Mouse (Mus musculus) lung, postnatal 10 days (tissue): ENCODE results near the gene Ltbp3.

Experiments
- DNase-seq: peaks from one replicate; pipeline ENCODE4 v3.0.0; 2021

The Ltbp3 gene

DNA sequence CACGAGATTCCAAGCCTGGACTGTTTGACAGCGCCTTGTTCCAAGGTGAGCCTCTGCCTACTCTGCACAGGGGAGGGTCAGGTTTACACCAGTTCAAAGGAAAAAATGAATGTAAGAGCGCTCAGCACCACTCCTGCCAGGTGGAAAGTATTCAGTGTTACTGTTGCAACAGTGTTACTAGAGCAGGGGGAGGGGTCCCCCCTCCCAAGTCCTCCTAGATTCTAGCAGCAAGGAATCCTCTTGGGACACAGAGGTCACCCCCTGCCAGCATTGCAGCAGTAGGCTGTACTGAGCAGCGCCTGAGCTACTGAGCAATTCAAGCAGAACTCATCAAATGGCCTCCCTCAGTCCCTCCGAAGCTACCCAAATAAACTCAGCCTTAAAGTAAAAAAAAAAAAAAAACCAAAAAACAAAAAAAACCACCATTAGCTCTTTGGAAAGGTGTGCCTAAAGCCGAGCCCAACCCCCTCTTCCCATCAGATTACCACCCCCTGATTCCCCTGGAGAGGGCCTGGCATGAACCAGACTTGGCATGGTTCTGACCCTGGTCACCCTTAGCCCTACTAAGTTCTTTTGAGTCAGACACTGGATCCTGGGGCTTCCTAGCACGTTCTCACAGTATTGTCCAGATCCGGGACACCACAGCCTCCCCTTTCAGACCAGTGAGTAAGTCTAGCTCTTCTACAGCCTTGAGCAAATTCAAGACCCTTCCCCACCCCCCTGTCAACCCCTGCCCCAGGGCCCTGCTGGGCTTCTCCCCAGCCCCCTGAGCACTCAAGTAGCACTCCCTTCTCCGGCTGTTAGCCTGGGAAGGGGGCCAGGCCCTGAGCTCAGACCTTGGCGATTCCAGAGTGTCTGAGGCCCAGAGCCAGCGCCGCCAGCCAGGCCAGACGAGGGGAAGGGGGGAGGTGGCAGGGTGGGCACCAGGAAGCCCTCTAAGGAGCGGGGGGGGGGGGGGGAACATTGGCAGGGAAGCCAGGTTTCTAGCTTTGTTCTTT, at the start of gene Ltbp3:
Gene Ltbp3, plus strand, starts transcription at position 585 of the 998 bp plus-strand sequence.
- peak; percentile 94 for DNase-seq

DNA sequence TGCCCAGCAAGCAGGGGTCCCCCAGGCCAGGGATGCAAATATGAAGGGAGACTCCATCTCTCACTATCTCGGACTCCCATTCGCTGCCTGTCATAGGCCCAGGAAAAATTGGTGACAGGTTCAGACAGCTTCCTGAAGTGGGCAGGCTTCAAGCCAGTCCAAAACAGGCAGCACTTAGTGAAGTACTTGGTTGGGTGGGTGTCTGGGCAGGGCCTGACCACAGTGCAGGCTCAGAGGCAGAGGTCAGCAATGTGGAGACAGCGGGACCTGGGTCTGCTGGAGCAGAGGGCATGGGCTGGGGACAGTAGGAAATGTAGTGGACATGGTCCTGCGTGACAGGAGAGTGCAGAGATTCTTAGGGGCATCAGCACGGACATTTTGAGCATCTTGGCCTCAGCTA, 49.1 kb upstream of the Ltbp3 start:
- DNase-seq: peak; percentile 36

DNA sequence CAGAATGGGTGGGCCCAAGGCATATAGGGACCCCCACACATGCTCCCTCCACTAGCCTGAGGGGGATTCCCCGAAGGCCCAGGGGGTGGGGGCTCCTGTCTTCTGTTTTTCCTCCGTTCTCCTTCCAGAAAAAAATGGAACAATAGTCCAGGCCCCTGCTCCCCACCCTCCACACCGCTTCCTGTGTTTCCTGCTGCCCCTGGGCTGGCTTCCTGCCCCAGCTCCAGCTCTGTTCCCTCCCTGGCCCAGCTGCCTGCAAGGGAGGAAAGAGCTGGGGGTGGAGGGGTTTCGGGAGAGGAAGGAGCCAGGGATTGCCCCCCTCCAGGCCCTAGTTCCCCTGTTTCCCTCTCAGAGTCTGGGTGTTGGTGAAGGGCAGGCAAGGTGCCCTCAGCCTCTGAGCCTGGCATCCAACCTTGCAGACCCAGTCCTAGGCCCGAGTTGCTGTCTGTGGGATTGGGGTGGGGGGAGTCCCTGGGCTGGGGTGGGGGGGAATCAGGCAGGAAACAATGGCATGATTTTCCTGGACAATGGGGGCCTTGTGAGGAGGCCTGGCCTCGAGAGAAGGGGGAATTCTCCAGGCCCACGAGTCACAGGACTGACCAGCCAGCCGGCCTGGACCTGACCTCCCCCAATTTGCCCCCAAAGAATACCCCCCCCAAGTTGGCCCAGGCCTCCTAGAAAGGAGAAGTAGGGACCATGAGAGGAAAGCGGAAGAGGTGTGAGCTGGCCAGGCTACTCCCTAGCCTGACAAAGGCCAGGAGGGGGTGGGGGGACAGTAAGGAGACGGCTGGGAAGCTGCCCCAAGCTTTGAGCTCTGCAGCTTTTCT, 48.4 kb upstream of the Ltbp3 start:
- DNase-seq: peak; percentile 86

DNA sequence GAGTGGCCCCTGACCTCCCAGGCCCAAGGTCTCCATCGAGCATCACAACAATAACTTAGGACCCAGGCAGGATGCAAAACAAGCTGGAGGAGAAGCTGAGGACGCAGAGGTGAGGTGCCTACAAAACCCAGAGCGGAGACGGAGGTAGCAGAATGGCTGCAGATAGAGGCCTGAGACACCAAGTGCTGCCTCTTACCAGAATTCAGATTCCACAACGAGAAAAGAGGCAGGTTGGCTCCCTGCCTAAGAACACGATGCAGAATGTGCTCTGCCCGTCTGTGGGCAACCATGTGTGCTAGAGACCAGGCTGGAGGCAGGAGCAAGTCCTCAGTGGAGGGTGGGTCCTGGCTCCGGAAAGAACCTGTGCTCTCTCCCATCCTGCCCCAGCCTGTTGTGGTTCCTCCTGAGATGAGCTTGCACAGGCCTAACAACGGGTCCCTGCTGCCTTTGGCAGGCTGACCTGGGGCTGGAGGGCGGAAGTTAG, 47.7 kb upstream of the Ltbp3 start:
- DNase-seq: no peak

DNA sequence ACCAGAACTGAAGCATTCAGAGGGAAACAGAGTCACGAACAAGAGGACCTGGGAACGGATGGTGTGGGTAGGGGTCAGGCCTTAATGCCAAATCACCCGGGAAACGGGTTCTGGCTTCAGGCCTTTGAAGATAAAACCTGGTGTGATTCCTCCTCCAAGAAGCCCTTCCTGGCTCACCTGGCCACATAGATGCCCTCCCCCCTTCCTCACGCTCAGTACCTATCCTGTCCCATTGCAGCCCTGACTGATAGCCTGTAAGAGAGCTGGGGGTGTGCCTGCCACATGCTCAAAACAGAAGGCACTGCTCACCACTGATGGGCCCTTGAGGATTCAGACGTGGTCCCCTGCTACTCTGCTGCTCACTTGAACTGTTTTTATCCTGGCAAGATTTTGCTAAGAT, 46.9 kb upstream of the Ltbp3 start:
- no peak for DNase-seq

DNA sequence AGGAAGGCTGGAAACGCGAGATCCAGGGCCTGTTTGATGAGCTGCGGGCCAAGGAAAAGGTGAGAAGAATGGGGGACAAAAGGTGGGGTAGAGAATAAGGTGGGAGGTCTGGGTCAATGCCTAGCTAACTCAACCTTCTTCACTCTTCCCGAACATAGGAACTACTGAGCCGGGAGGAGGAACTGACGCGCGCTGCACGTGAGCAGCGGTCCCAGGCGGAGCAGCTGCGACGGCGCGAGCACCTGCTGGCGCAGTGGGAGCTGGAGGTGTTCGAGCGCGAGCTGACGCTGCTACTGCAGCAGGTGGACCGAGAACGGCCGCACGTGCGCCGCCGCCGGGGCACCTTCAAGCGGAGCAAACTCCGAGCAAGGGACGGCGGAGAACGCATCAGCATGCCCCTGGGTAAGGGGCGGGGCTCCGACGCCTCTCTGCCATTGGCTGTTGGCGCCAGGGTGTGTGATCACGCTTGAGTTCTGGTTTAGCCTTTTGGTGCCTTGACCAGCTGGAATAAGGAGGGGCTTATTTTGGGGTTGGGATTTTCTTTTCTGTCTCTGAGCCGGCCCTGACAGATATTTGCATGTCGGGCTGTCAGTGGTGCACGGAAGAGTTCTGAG, 44.7 kb upstream of the Ltbp3 start:
- DNase-seq: no peak

DNA sequence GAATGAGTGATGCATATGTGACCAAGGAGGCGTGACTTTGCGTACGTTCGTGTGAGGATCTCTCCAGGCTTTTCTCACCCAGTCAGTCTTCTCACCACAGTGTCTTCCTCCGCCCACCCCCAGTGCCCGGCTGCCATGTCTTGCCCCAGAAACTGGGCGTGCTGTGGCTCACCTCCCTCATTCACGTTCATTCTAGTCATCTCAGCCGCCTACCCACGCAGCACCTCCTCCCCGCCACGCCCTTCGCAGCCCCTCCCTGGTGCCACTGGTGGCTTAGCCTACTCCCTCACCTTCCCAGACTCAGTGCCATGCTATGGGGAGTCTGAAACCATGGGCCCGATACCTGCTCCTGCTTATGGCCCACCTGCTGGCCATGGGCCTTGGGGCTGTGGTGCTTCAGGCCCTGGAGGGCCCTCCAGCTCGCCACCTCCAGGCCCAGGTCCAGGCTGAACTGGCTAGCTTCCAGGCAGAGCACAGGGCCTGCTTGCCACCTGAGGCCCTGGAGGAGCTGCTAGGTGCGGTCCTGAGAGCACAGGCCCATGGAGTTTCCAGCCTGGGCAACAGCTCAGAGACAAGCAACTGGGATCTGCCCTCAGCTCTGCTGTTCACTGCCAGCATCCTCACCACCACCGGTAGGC, 36.4 kb upstream of the Ltbp3 start, which contains the start of gene Kcnk7:
Gene Kcnk7, plus strand, starts transcription at position 205 of the 638 bp plus-strand sequence.
- peak; percentile 58 for DNase-seq

DNA sequence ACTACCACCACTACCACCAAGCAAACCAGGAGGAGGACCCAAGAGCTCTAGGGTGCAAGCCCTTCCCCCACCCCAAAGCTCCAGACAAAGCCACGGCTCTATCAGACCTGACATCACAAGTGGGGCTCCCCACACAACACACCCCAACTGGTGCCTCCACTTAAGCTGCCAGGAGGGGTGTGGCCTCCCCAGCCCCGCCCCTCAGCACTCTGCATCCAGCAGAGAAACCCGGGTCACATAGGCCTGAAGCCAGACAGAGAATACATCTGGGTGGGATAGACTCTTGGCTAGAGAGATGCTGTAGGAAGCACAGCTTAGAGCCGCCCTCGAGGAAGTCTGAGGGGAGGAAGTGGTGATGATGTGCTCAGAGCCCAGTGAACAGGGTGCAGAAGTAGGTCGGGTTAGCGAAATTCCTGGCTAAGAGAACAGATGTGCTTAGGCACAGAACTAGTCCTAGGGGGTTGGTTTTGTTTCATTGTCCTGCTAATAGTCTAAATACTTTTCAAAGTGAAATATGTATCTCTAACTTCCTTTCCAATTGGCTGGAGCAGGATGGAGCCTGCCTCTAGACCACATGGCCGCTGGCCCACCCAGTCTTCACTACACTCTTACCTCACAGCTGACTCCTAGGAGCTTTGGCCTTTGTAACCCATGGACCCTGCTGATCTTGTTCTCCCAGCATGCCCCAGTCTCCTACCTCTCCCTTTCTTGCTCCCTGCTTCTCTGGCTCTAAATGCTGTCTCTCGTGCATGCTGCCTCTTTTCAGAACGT, 35.7 kb upstream of the Ltbp3 start:
- DNase-seq: peak; percentile 75

DNA sequence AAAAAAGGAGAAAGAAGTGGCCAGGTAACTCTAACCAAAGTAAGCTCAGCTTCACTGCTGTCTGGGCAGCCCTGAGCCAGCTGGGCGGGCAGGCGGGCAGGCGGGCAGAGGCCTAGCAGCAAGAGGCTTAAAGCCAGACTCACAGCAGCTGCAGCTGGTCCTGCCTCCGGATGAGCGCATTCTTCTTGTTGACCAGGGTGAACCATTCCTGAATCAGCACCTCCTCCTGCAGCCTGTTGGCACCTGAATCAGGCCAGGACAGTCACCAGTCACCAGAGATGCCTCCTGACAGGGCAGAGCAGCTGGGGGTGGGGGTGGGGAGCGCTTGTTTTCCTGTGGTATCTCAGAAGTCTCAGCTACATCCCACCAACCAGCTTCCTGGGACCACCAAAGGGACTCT, 30.6 kb upstream of the Ltbp3 start:
- no peak for DNase-seq

DNA sequence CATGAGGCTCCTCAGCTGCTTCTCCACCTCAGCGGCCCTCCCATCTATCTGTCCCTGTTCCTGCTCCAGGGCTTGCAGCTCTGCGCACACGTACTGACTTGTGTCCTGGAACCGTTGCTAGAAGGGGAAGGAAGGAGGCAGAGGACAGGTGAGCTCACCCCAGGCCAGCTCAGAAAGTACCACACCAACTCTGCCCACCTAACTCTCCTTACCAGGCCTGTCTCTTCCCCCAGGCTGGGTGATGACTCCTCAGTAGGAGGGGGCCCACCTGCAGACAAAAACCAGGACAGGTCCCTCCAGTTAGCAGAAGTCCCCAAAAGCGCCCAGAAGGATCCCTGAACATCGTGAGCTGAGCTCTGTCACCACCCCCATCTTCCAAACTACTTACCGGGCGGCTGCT, 30.1 kb upstream of the Ltbp3 start:
- no peak for DNase-seq

DNA sequence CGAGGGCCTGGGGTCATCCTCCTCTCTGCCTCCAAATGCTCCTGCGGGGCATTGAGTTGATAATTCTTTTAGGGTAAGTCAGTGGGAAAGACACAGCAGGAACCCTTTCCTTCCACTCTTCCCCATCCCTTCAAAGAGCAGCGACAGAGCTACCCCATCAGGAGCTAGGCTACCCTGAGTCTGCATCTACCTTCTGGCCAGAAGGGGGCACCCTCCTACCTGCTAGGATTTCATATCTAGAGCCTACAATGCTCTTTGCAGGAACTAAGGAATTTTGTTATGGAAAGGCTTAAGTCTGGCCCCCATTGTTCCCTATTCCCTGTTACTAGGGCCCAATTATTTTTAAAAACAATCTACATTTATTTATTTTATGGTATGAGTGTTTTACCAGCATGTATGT, 29.5 kb upstream of the Ltbp3 start:
- peak; percentile 89 for DNase-seq

DNA sequence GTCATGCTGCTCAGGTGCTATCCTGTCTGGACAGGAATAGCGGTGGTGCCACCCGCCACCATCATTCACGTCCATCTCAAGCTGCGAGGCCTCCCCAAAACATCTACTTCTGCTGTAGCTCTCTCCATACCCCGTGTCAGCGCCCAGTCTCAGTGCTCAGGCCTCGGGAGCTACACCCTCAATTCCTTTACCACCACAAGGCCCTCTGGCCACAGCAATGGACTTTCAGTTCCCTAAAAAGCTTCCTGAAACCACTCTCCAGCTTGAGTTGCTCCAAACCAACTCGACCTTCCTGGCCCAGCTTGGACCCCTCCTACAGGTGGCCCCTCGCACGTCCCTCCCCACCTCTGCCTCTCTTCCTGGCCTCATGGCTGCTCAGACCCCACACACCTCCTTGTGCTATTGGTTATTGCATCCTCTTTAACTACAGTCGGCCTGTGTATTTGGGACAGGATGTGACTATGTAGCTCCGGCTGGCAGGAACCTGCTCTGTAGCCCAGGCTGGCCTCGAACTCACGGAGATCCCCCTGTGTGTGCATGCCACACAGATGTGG, 28.7 kb upstream of the Ltbp3 start:
- DNase-seq: no peak

DNA sequence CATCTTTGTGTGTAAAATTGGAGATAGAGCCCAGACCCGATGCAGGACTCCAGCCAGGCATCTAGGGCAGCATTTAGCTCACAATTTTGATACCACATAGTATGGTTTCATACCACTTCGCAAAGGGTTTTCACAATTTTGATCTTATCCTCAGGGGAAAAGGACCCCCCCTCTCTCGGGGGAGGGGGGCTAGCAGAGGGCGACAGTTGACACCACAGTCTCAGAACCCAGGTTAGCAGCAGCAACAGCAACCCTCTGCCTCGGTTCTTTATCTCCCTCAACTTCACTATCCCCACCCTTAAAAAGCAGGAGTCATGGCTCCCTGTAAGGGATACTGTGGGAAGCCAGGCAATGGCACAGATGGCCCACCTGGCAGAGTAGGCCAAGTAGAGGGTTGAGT, 27.4 kb upstream of the Ltbp3 start:
- no peak for DNase-seq

DNA sequence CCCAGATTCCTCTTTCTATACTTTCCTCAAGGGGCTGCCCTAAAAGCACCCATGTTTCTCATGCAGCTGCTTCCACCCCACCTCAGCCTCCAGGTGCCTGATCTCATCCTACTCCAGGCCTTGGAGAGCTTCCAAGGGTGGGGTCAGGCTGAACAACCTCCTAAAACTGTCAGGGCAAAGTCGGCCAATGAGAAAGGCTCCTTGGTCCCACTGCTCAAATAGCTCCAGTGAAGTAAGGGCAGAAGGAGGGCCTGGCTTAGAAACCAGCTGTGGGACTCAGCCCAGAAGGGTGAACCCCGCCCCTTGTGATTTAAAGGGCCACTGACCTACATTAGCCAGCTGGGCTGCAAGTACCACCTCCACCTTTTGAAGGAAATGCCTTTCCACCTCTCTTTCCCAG, 27.0 kb upstream of the Ltbp3 start:
- DNase-seq: peak; percentile 89

DNA sequence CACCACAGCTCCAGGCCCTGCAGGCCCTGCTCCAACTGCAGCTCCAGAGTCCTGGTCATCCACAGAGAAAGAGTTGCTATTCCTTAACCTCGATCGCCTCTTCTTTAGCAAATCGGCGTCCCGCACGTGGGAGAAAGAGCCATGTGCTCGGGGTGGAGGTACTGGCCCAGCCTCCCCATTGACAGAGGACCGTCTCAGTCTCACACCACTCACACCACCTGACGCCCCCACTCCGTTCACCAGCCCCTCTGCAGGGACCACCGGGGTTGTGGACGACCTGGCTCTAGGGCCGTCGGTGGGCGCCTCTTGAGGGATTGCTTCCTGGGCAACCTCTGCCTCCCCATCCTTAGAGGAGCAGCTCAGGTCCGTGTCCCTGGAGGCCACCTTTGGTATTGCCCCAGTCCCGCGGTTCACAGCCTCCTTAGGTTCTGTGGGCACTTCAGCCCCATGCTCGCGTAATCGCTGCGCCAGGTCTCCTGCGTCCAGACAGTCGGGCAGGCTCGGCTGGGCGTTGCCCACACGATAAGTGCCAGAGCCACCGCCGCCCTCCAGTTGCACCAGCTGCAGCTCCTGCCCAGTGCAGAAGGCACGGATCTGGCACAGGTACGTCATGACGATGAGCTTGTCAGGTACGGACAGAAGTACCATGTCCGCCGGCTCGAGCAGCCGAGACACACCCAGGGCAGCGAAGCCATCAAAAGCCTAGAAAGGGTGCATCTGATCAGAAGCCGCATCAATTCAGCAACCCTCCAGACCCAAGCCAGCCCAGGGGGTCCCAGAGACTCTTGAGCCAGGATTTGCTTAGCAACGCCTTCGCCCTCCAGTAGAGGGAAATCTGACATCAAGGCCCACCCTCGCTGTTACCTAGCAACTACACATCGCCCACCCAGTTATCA, 24.7 kb upstream of the Ltbp3 start:
- DNase-seq: peak; percentile 78

DNA sequence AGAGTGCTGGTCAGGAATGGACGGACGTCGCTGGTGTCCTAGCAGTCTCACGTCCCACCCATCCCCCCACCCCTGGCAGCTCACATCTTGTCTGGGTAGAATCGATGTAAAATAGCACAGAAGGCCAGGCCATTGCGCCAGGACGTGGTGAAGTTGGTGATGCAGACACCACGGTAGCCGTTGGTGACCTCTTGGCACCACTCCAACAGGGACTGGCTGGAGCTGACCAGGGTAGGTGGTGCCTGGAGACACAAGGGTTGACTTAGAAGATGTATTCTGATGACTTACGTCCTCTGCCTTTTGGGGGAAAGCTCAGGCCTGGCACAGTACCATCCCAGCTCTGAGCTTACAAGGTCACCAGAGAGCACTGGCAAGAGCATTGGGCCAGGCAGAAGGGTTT, 23.7 kb upstream of the Ltbp3 start:
- no peak for DNase-seq

DNA sequence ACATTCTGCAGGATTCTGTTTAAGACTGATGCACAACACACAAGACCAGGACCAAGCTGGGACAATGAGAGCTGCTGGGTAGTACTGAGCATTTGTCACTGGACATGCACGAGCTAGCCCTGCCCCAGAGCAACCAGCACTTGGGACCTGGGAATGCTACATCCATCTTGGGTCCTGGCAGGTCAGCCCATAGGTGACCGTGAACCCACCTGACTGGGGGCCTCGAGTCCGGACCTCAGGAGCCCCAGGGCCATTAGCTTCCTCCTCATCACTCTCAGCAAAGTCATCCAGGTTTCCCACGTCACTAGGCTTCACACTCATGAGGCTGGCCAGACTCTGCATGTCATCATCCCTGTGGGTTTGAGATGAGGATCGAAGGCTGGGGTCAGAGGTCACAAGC, 19.5 kb upstream of the Ltbp3 start:
- no peak for DNase-seq

DNA sequence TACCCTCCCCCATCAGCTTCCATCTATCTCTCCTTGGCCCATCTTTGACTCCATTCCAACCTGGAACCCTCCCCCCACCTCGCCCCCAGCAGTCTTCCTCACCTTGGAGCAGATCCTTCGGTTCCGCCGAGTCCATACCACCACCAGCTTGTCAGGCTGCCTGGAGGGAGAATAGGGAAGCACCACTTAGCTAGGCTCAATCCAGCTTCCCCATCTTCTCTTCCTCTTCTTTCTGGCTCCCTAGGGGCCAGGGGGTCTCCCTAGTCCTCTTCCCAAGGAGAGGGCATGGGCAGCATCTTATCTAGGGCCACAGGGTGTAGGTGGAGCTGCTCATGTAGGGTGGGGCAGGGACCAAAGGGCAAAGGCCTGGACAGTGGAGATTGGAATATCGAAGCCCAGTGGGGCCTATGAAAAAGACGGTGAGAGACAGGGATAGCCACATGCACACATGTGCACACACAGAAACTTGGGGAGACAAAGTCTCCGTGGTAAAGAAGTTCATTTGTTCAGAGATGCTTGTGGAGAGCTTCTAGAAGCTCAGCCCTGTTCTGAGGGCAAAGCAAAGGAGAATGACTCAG, 17.8 kb upstream of the Ltbp3 start:
- DNase-seq: no peak

DNA sequence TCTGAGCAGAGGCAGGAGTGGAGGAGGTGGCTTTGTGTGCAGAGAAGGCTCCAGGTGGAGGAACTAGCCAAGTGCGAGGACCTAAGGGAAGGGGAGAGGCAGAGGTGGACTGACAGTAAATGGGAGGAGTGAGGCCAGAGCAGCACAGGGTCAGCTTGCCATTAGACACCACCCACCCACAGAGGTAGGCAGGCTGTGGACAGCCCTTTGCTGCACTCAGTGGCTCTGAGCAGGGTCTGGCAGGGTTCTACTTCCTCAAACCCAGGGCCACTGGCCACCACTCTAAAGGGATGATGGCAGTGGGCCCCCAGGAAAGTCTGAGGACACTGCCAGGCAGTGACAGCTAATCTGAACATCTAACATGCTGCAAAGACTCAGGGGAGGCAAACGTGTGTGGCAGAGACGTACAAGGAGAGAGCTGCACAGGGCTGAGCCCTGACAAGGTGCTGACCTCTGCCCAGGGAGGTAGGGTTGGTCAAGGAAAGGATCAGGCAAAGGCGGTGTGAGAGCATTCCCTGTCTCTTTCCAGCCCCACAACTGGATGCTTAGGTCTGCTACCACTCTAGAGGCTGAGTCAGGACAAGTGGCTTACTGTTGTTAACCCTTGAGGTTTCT, 16.7 kb upstream of the Ltbp3 start:
- no peak for DNase-seq

DNA sequence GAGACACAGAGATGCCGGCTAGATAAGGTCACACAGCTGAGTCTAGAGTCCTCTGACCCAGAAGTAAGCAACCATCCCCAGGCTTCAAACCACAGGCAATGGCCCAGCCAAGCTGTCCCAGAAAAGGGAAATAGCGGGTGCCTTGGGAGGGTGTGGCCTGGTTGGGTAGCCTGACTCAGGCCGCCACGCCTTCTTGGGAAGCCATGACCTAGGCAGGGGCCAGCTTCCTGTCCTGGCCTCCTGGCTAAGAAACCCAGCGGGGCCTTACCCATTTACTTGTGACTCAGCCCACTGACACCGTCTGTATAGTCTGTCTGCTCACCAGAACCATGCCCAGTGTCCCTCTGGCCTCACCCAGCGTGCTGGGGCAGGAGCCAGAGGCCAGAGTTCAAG, 16.2 kb upstream of the Ltbp3 start:
- DNase-seq: peak; percentile 86
